Mouse (Mus musculus): ENCODE measurements around the gene Btbd9.

Btbd9 gene

GRCm38 (mm10) chr17:30343701-30344473 lies 232.4 kb downstream of the Btbd9 start:
- in situ Hi-C loops (cut with MseI, MboI), result no loop called here

- in situ Hi-C loops (cut with MseI, MboI), result no loop called here
Observed at GRCm38 (mm10) chr17:30341556-30341955, 234.7 kb downstream of the Btbd9 start.

- in situ Hi-C loops (cut with MseI, MboI), result no loop called here
Observed at GRCm38 (mm10) chr17:30340495-30341126, 235.7 kb downstream of the Btbd9 start.

- in situ Hi-C loops (cut with MseI, MboI), result no loop called here
Observed at GRCm38 (mm10) chr17:30339317-30339716, 237.0 kb downstream of the Btbd9 start.

GRCm38 (mm10) chr17:30336816-30337215 lies 239.5 kb downstream of the Btbd9 start:
- in situ Hi-C loops (cut with MseI, MboI), result no loop called here

GRCm38 (mm10) chr17:30336280-30336679 lies 240.0 kb downstream of the Btbd9 start:
- in situ Hi-C loops (cut with MseI, MboI), result no loop called here

- in situ Hi-C loops (cut with MseI, MboI), result no loop called here
Observed at GRCm38 (mm10) chr17:30335746-30336145, 240.5 kb downstream of the Btbd9 start.

GRCm38 (mm10) chr17:30334257-30334656 lies 242.0 kb downstream of the Btbd9 start:
- in situ Hi-C loops (cut with MseI, MboI), result no loop called here

- in situ Hi-C loops (cut with MseI, MboI), result no loop called here
Observed at GRCm38 (mm10) chr17:30333136-30333535, 243.2 kb downstream of the Btbd9 start.

- in situ Hi-C loops (cut with MseI, MboI), result no loop called here
Observed at GRCm38 (mm10) chr17:30331380-30331779, 244.9 kb downstream of the Btbd9 start.

GRCm38 (mm10) chr17:30329531-30329930 lies 246.8 kb downstream of the Btbd9 start:
- in situ Hi-C loops (cut with MseI, MboI), result no loop called here

GRCm38 (mm10) chr17:30328924-30329323 lies 247.4 kb downstream of the Btbd9 start:
- in situ Hi-C loops (cut with MseI, MboI), result no loop called here

GRCm38 (mm10) chr17:30326906-30327305 lies 249.4 kb downstream of the Btbd9 start:
- in situ Hi-C loops (cut with MseI, MboI), result no loop called here

GRCm38 (mm10) chr17:30320301-30320700 lies 256.0 kb downstream of the Btbd9 start:
- in situ Hi-C loops (cut with MseI, MboI), result no loop called here

- in situ Hi-C loops (cut with MseI, MboI), result no loop called here
Observed at GRCm38 (mm10) chr17:30312688-30313087, 263.6 kb downstream of the Btbd9 start.

GRCm38 (mm10) chr17:30309627-30310026 lies 266.7 kb downstream of the Btbd9 start:
- in situ Hi-C loops (cut with MseI, MboI), result no loop called here

- in situ Hi-C loops (cut with MseI, MboI), result no loop called here
Observed at GRCm38 (mm10) chr17:30308889-30309288, 267.4 kb downstream of the Btbd9 start.

GRCm38 (mm10) chr17:30308317-30308716 lies 268.0 kb downstream of the Btbd9 start:
- in situ Hi-C loops (cut with MseI, MboI), result no loop called here

- in situ Hi-C loops (cut with MseI, MboI), result no loop called here
Observed at GRCm38 (mm10) chr17:30307168-30307567, 269.1 kb downstream of the Btbd9 start.

GRCm38 (mm10) chr17:30304766-30305165 lies 271.5 kb downstream of the Btbd9 start:
- in situ Hi-C loops (cut with MseI, MboI), result no loop called here

GRCm38 (mm10) chr17:30301338-30301737 lies 274.9 kb downstream of the Btbd9 start:
- in situ Hi-C loops (cut with MseI, MboI), result no loop called here

GRCm38 (mm10) chr17:30297432-30297831 lies 278.9 kb downstream of the Btbd9 start:
- in situ Hi-C loops (cut with MseI, MboI), result no loop called here

GRCm38 (mm10) chr17:30296069-30296468 lies 280.2 kb downstream of the Btbd9 start:
- in situ Hi-C loops (cut with MseI, MboI), result no loop called here
